Mouse (Mus musculus) CH12.LX (cell line): ENCODE measurements around the gene Rif1. TPM values are rescaled to one million over a fixed set of nuclear protein-coding genes. Genes with fewer than 3 reads are reported as not detected.

Experiments
- DNase-seq: peaks from one replicate; pipeline ENCODE4 v3.0.0-alpha.2; 2013; ENCODE audit errors: extremely low read depth
- H3K27ac ChIP-seq: 2 replicates; pipeline ENCODE4 v1.5.1; 2012; ENCODE audit warnings: low read depth, mild to moderate bottlenecking, control low read depth, moderate library complexity; ENCODE audit not compliant: insufficient read depth
- H3K27me3 ChIP-seq: replicated peaks from 2 replicates; pipeline ENCODE3; 2012; ENCODE audit warnings: inconsistent platforms
- H3K36me3 ChIP-seq, 2 experiments: replicated peaks in 1 of 2; 2 replicates each; pipeline versions ENCODE3 to v1.6.1; 2012; ENCODE audit warnings: inconsistent platforms in 1 of 2, low read length in 1 of 2, mild to moderate bottlenecking in 1 of 2, mixed read lengths in 1 of 2, moderate library complexity in 1 of 2; ENCODE audit not compliant: control insufficient read depth in 1 of 2, insufficient read depth in 1 of 2
- H3K4me1 ChIP-seq, 2 experiments: 2 replicates each; pipeline ENCODE4 v1.6.1; 2012; ENCODE audit warnings: inconsistent platforms in 1 of 2, moderate library complexity in 1 of 2; ENCODE audit not compliant: insufficient read depth in 2 of 2, control insufficient read depth in 1 of 2
- H3K4me2 ChIP-seq: 2 replicates; pipeline ENCODE4 v1.6.1; 2012; ENCODE audit warnings: low read depth, mild to moderate bottlenecking, control low read depth; ENCODE audit not compliant: poor library complexity, insufficient read depth, severe bottlenecking
- H3K4me3 ChIP-seq, 3 experiments: fragments of 150-350 bp in 1 of 3; sonication (generic) in 1 of 3; replicated peaks in 1 of 3; 2 replicates each; pipeline versions ENCODE3 to v1.5.1; 2011 to 2012; ENCODE audit warnings: low read depth in 2 of 3, low read length in 2 of 3, mild to moderate bottlenecking in 2 of 3, moderate library complexity in 2 of 3, control low read depth in 1 of 3, improper control_type of control experiment in 1 of 3, inconsistent platforms in 1 of 3, mixed read lengths in 1 of 3; ENCODE audit not compliant: poor library complexity in 1 of 3
- H3K79me2 ChIP-seq: replicated peaks from 2 replicates; pipeline ENCODE4 v1.6.1; 2012; ENCODE audit warnings: mild to moderate bottlenecking, moderate library complexity; ENCODE audit not compliant: control insufficient read depth, poor library complexity, insufficient read depth, severe bottlenecking; ENCODE audit errors: extremely low read depth
- H3K9ac ChIP-seq: 2 replicates; pipeline ENCODE4 v1.6.1; 2012; ENCODE audit warnings: low read depth, mild to moderate bottlenecking, control low read depth, moderate library complexity; ENCODE audit not compliant: insufficient read depth
- H3K9me3 ChIP-seq: replicated peaks from 2 replicates; pipeline ENCODE3; 2012; ENCODE audit warnings: low read length, inconsistent platforms, mixed read lengths
- BHLHE40 ChIP-seq: IDR thresholded peaks from 2 replicates; pipeline ENCODE4 v1.6.1; 2011; ENCODE audit warnings: mild to moderate bottlenecking, low read depth, low read length, improper control_type of control experiment
- CHD1 ChIP-seq: IDR thresholded peaks from 2 replicates; pipeline ENCODE4 v1.6.1; 2012; ENCODE audit warnings: low read depth, low read length, improper control_type of control experiment, inconsistent platforms
- CTCF ChIP-seq, 2 experiments: IDR thresholded peaks in 1 of 2; conservative IDR thresholded peaks in 1 of 2; 2 replicates each; pipeline ENCODE4 v1.5.1; 2011 to 2012; ENCODE audit warnings: low read depth in 2 of 2, low read length in 2 of 2, improper control_type of control experiment in 1 of 2, inconsistent platforms in 1 of 2, mild to moderate bottlenecking in 1 of 2, moderate library complexity in 1 of 2
- E2F4 ChIP-seq: IDR thresholded peaks from 2 replicates; pipeline ENCODE4 v1.6.1; 2011; ENCODE audit warnings: low read depth, low read length, improper control_type of control experiment; ENCODE audit not compliant: insufficient replicate concordance
- ETS1 ChIP-seq: conservative IDR thresholded peaks from 2 replicates; pipeline ENCODE4 v1.6.1; 2012; ENCODE audit warnings: low read depth, mild to moderate bottlenecking, inconsistent platforms, low read length, improper control_type of control experiment, moderate library complexity
- GABPA ChIP-seq: IDR thresholded peaks from 2 replicates; pipeline ENCODE4 v1.6.1; 2012; ENCODE audit warnings: low read depth, low read length, improper control_type of control experiment, inconsistent platforms; ENCODE audit not compliant: insufficient replicate concordance
- JUN ChIP-seq: IDR thresholded peaks from 2 replicates; pipeline ENCODE4 v1.6.1; 2011; ENCODE audit warnings: low read depth, mild to moderate bottlenecking, low read length, improper control_type of control experiment, moderate library complexity; ENCODE audit not compliant: insufficient read depth
- KAT2A ChIP-seq: IDR thresholded peaks from 2 replicates; pipeline ENCODE4 v1.6.1; 2012; ENCODE audit warnings: low read length, improper control_type of control experiment, inconsistent platforms; ENCODE audit not compliant: insufficient replicate concordance
- MAFK ChIP-seq: IDR thresholded peaks from 2 replicates; pipeline ENCODE4 v1.6.1; 2011; ENCODE audit warnings: low read length, improper control_type of control experiment; ENCODE audit not compliant: insufficient replicate concordance
- MAX ChIP-seq: IDR thresholded peaks from 2 replicates; pipeline ENCODE4 v1.6.1; 2011; ENCODE audit warnings: low read length, improper control_type of control experiment
- NELFE ChIP-seq: IDR thresholded peaks from 2 replicates; pipeline ENCODE4 v1.6.1; 2011; ENCODE audit warnings: low read depth, low read length, improper control_type of control experiment
- PAX5 ChIP-seq: IDR thresholded peaks from 2 replicates; pipeline ENCODE4 v1.6.1; 2012; ENCODE audit warnings: low read length, inconsistent platforms, mixed read lengths
- POLR2A ChIP-seq: IDR thresholded peaks from 2 replicates; pipeline ENCODE4 v1.6.1; 2011; ENCODE audit warnings: low read depth, mild to moderate bottlenecking, improper control_type of control experiment, low read length
- POLR2AphosphoS2 ChIP-seq: IDR thresholded peaks from 2 replicates; pipeline ENCODE4 v1.6.1; 2011; ENCODE audit warnings: low read depth, low read length, improper control_type of control experiment
- SIN3A ChIP-seq: IDR thresholded peaks from 2 replicates; pipeline ENCODE4 v1.6.1; 2012; ENCODE audit warnings: low read length, improper control_type of control experiment, inconsistent platforms
- SMC3 ChIP-seq: IDR thresholded peaks from 2 replicates; pipeline ENCODE4 v1.6.1; 2011; ENCODE audit warnings: low read depth, low read length, improper control_type of control experiment
- TCF12 ChIP-seq: IDR thresholded peaks from 2 replicates; pipeline ENCODE4 v1.6.1; 2014; ENCODE audit warnings: low read depth, mild to moderate bottlenecking, inconsistent platforms, low read length, improper control_type of control experiment
- ZMIZ1 ChIP-seq: IDR thresholded peaks from 2 replicates; pipeline ENCODE4 v1.6.1; 2012; ENCODE audit warnings: low read depth, mild to moderate bottlenecking, inconsistent platforms, low read length, improper control_type of control experiment
- ZNF384 ChIP-seq: IDR thresholded peaks from 2 replicates; pipeline ENCODE4 v1.6.1; 2012; ENCODE audit warnings: low read depth, low read length, improper control_type of control experiment, inconsistent platforms
- dilution Hi-C: fragments of 300-500 bp; cut with MboI; formaldehyde crosslinking; loops from 2 replicates; pipeline ENCODE4 v1.14.3; 2020; ENCODE audit warnings: low sequenced_read_pairs; ENCODE audit not compliant: extremely low pct_unique_long_range_greater_than_20kb, extremely low pct_ligation_motif_present
- in situ Hi-C: fragments of 300-500 bp; cut with MboI; formaldehyde crosslinking; loops from 3 replicates; pipeline ENCODE4 v1.14.3; 2019; ENCODE audit warnings: low sequenced_read_pairs, low pct_ligation_motif_present, low pct_unique_long_range_greater_than_20kb, mixed read lengths
- polyA plus RNA-seq: library from polyadenylated mRNA; unstranded; fragments of >175 nt; gene quantifications from 2 replicates; pipeline ENCODE4 v1.2.1, GENCODE M21; 2012; ENCODE audit warnings: low read depth; ENCODE audit not compliant: insufficient read length
- total RNA-seq, 2 experiments: library from RNA; depleted of rRNA; stranded (reverse); fragments of 300-350 nt in 1 of 2; fragments of >200 nt in 1 of 2; gene quantifications; 2 replicates each; pipeline ENCODE4 v1.2.3; 2012 to 2014

Gene Rif1
- total and polyA plus RNA-seq, 3 experiments = 31.7 to 57.7 (median 33.8) TPM

DNA sequence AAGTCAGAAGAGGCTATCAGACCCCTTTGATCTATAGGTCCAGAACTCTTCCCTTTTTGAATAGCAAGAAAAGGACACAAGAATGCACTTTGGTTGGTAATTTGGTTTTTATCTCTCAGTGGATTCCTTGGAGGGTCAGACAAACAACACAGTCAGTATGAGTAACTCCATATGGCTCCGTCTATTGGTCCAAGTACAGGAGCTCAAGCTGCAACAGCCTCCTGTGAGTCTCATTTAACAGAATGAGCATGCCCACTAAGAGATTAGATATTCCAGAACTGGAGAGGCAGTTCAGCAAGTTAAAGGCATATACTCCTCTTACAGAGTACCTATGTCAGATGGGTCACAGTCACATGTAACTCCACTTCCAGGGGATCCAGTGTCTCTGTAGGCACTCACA, 15.5 kb upstream of the Rif1 start:
- Histone ChIP-seq H3K4me3 (no peak overlapping the region), H3K27me3 (no peaks in the 10 kb centered on the region), H3K27ac (no peak overlapping the region), H3K4me1 (peaks cover 0 to 4% of the 10 kb centered on the region in 2 experiments; a peak in 2 of 4 replicates), H3K4me2 (no peak overlapping the region), H3K9ac (no peak overlapping the region), H3K79me2 (no peaks in the 10 kb centered on the region), H3K36me3 (no peaks in the 10 kb centered on the region), H3K9me3 (no peaks in the 10 kb centered on the region)
- DNase-seq = no peak
- in situ Hi-C loops = no loop called here
- dilution Hi-C loops = no loop called here
- TF ChIP-seq SIN3A (no peak), CTCF (conservative IDR thresholded peaks at IDR 0.05 in 1 of 2, IDR thresholded peaks at IDR 0.05 in 1 of 2; ENCODE audit: low read depth in 2 of 2, low read length in 2 of 2) (no peak), TCF12 (no peak), POLR2A (no peak), BHLHE40 (no peak), GABPA (no peak), CHD1 (no peak), NELFE (no peak), POLR2AphosphoS2 (no peak), KAT2A (no peak), ZMIZ1 (no peak), PAX5 (no peak)

DNA sequence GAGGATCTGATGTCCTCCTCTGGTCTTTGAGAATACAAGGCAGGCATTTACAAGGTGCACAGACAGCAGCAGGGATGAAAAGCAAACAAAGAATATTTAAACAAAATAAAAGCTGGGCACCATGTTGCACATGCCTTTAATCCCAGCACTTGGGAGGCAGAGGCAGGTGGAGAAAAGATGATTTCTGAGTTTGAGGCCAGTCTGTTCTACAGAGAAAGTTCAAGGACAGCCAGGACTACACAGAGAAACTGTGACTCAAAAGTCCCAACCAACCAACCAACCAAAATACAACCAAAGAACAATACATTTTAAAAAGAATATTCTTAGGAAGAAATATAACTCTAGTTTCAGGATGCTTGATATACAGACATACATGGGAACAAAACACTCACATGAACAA, 15.0 kb upstream of the Rif1 start:
- no peak overlapping the region for H3K9ac ChIP-seq
- dilution Hi-C loops (no loop called here), in situ Hi-C loops (no loop called here)
- no peak overlapping the region for H3K4me3 ChIP-seq
- DNase-seq = no peak
- TF ChIP-seq TCF12 = no peak
- TF ChIP-seq ZNF384 = no peak
- TF ChIP-seq SMC3 = no peak
- no peak for TF ChIP-seq NELFE
- TF ChIP-seq E2F4 = no peak
- TF ChIP-seq JUN = no peak
- H3K9me3 ChIP-seq = no peaks in the 10 kb centered on the region
- no peaks in the 10 kb centered on the region for H3K79me2 ChIP-seq
- no peaks in the 10 kb centered on the region for H3K36me3 ChIP-seq
- no peak overlapping the region for H3K4me2 ChIP-seq
- no peaks in the 10 kb centered on the region for H3K4me1 ChIP-seq
- H3K27ac ChIP-seq = no peak overlapping the region
- no peaks in the 10 kb centered on the region for H3K27me3 ChIP-seq

DNA sequence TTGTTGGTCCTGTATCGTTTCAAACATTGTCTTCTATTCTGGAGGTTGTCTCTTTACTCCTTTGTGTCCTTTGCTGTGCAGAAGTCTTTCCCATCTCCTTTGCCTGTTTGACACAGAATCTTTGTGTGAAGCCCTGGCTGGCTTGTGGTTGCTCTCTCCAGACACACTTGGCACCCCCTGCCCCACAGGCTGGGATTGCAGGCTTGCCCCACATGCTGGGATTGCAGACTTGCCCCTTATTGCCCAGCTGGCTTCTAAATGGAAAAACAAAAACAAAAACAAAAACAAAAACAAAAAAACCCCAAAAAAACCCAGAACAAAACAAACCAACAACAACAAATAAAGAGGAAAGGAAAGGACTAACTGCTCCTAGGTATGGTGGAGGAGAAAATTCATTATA, 4.0 kb upstream of the Rif1 start:
- TF ChIP-seq MAX = no peak
- no peak for TF ChIP-seq ZMIZ1
- no peak for TF ChIP-seq MAFK
- no peak for TF ChIP-seq ETS1
- Histone ChIP-seq H3K9me3 (no peaks in the 10 kb centered on the region), H3K27me3 (no peaks in the 10 kb centered on the region), H3K4me1 (peaks cover 0 to 3% of the 10 kb centered on the region in 2 experiments; a peak in 1 of 4 replicates), H3K36me3 (no peaks in the 10 kb centered on the region), H3K79me2 (peaks cover 8% of the 10 kb centered on the region), H3K4me2 (no peak overlapping the region), H3K9ac (no peak overlapping the region), H3K27ac (no peak overlapping the region), H3K4me3 (no peak overlapping the region)
- dilution Hi-C loops (no loop called here), in situ Hi-C loops (no loop called here)
- no peak for DNase-seq
